Mouse (Mus musculus) brain, embryonic 14.5 days (tissue): ENCODE results near the gene Braf.

ENCODE experiments used
- CTCF ChIP-seq: fragments of 200-500 bp; IDR thresholded peaks from 2 replicates; pipeline ENCODE4 v1.5.1; 2012; ENCODE audit warnings: inconsistent platforms, mild to moderate bottlenecking, moderate library complexity, borderline replicate concordance; ENCODE audit not compliant: insufficient read depth, insufficient read length; ENCODE audit errors: extremely low read depth
- POLR2A ChIP-seq: fragments of 200-500 bp; IDR thresholded peaks from 2 replicates; pipeline ENCODE4 v1.6.1; 2012; ENCODE audit warnings: mild to moderate bottlenecking, inconsistent platforms, borderline replicate concordance; ENCODE audit not compliant: poor library complexity, insufficient read depth, insufficient read length, severe bottlenecking; ENCODE audit errors: extremely low read depth

GRCm38 (mm10) chr6:39714341-39714740 is 10.9 kb downstream of the Braf start:
- TF ChIP-seq POLR2A: no peak
- TF ChIP-seq CTCF: no peak
